Mouse (Mus musculus) megakaryocyte, embryonic 14.5 days (primary cell): ENCODE data around the gene Fgfr2. TPM values are rescaled to one million over a fixed set of nuclear protein-coding genes. Genes with fewer than 3 reads are reported as not detected.

Source experiments
- H3K27me3 ChIP-seq: replicated peaks from 2 replicates; pipeline ENCODE3; 2012; ENCODE audit warnings: inconsistent platforms
- H3K36me3 ChIP-seq: replicated peaks from 2 replicates; pipeline ENCODE3; 2012; ENCODE audit warnings: low read length, inconsistent platforms, mixed read lengths
- H3K4me1 ChIP-seq: 2 replicates; pipeline ENCODE4 v1.6.1; 2012; ENCODE audit warnings: inconsistent platforms
- H3K4me3 ChIP-seq: replicated peaks from 2 replicates; pipeline ENCODE3; 2012; ENCODE audit warnings: moderate library complexity, mild to moderate bottlenecking, inconsistent platforms
- H3K9me3 ChIP-seq: 2 replicates; pipeline ENCODE4 v1.6.1; 2012; ENCODE audit warnings: inconsistent platforms
- FLI1 ChIP-seq: IDR thresholded peaks from 2 replicates; pipeline ENCODE4 v1.6.1; 2012; ENCODE audit warnings: low read length, inconsistent platforms, mixed read lengths
- GATA1 ChIP-seq: IDR thresholded peaks from 3 replicates; pipeline ENCODE4 v1.6.1; 2012; ENCODE audit warnings: mixed read lengths, low read length, inconsistent platforms, borderline replicate concordance
- polyA plus RNA-seq: library from polyadenylated mRNA; stranded (reverse); fragments of >175 nt; gene quantifications from 2 replicates; pipeline ENCODE4 v1.2.3, GENCODE M21; 2012; ENCODE audit warnings: low replicate concordance; ENCODE audit not compliant: insufficient read depth

Fgfr2 gene
- polyA plus RNA-seq, 1 experiment = 0.45 TPM

DNA sequence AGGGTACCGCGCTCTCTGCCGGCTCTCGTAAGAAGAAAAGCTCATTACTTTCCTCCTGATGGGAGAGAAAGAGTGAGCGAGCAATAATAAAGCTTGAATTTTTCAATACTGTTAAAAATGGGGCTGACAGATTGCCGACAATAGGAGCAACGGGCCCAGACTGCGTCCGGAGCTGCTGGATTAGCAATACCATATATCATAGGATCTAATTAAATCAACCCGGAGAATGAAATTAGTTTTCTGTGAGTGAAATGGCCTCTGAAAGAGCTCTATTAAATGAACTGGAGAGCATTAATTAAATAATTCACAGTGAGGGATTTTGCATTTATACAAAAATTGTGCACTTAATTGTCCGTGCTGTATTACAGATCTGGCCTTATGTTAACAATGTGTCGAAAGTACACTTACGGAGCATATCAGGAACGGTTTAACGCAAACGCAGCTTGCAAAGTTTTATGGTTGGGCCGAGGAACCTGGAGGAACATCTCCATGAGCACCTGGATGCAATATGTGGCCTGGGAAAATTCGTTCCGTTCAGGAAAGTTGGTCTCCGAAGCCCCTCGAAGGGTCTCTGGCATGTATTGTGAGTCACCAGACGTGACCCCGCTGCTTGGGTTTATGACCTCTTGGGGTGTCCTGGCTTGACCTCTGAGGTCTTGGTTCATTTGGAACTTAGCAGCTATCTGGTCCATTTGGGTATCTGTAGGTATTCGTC is 1344.7 kb downstream of the Fgfr2 start:
- Histone ChIP-seq H3K4me3 (no peak overlapping the region), H3K27me3 (peaks cover 3% of the 10 kb centered on the region), H3K36me3 (no peaks in the 10 kb centered on the region), H3K9me3 (peaks cover 4% of the 10 kb centered on the region; the same call in 1 of the 2 replicates), H3K4me1 (no peaks in the 10 kb centered on the region)
- TF ChIP-seq FLI1 (no peak), GATA1 (no peak)

DNA sequence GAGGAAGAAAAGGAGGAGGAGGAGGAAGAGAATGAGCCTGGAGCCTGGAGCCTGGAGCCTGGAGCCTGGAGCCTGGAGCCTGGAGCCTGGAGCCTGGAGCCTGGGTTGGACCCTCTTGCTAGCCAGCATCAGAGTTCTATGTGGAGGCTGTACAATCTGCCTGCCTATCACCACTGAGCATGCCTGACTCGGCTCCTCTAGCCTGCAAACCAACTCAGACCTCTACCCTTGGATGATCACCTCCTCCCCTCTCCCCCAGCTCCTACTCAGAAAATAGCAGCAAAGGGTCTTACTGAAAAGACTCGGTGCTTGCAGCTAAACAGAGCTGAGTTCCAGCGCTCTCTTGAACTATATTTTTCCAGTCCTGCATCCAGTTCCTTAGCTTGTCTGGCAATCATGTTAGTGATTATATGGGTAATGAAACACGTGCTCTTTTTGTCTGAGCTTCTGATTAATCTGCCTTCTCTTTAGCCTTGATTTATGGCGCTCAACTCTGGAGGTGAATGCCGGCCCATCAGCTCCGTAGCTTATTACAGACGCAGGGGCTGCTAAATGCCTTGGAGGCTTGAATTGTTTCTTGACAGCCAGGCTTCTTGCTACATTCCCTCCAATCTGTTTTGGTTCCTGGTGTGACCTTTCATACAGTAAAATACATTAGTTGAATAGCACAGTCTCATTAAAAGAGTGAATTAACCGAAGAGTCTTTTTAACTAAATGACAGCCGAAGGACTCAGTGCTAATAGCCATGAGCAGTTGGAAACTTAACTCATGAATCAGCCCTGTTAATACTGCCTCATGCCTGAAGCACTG is 1345.5 kb downstream of the Fgfr2 start:
- H3K4me3 ChIP-seq = no peak overlapping the region
- peaks cover 4% of the 10 kb centered on the region; the same call in 1 of the 2 replicates for H3K9me3 ChIP-seq
- peaks cover 3% of the 10 kb centered on the region for H3K27me3 ChIP-seq
- TF ChIP-seq GATA1 = no peak
- no peak for TF ChIP-seq FLI1
- H3K4me1 ChIP-seq = no peaks in the 10 kb centered on the region
- H3K36me3 ChIP-seq = no peaks in the 10 kb centered on the region

DNA sequence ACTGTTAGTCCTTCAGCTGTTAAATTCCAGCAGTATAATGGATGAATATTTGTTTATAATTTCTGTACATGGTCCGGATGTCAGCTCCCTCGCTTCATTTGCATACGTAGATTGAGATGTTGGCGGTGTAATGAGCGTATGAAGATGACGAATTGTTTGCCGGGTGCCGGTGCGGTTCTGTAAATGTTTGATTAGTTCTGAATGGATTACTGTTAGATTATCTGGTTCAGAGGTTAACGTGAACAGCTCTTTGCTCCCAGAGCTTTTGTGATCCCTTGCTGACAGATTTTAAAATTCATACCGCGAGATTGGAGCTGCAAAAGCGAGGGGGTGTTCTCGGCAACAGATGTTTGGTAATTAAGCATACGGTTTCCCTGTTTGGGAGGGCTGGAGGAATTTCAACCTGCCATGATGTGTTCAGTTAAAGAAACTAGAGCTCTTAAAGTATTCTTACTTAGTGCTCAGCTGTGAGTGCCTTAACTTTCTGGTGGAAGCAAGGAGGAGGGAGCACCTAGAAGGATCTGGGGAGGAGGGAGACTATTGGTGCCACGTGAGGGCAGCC is 1346.9 kb downstream of the Fgfr2 start:
- no peaks in the 10 kb centered on the region for H3K4me1 ChIP-seq
- H3K4me3 ChIP-seq = no peak overlapping the region
- peaks cover 3% of the 10 kb centered on the region for H3K27me3 ChIP-seq
- TF ChIP-seq GATA1 = no peak
- H3K9me3 ChIP-seq = no peaks in the 10 kb centered on the region
- H3K36me3 ChIP-seq = no peaks in the 10 kb centered on the region

DNA sequence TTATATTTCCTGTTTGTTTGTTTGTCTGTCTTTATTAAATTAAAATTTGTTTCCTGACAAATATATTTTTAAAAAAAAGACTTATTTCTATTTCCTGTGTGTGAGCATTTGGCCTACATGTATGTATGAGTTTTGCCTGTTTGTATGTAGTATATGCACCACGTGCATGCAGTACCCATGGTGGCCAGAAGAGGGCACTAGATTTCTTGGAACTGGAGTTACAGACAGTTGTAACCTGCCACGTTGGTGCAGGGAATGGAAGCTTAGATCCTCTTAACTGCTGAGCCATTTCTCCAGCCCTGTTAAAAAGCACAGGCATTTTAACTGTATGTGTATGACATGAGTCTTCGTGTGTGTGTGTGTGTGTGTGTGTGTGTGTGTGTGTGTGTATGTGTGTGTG is 1365.2 kb downstream of the Fgfr2 start:
- Histone ChIP-seq H3K27me3 (no peaks in the 10 kb centered on the region), H3K9me3 (peaks cover 46% of the 10 kb centered on the region), H3K4me3 (no peak overlapping the region), H3K36me3 (no peaks in the 10 kb centered on the region), H3K4me1 (no peaks in the 10 kb centered on the region)
- TF ChIP-seq GATA1 = no peak
- no peak for TF ChIP-seq FLI1

DNA sequence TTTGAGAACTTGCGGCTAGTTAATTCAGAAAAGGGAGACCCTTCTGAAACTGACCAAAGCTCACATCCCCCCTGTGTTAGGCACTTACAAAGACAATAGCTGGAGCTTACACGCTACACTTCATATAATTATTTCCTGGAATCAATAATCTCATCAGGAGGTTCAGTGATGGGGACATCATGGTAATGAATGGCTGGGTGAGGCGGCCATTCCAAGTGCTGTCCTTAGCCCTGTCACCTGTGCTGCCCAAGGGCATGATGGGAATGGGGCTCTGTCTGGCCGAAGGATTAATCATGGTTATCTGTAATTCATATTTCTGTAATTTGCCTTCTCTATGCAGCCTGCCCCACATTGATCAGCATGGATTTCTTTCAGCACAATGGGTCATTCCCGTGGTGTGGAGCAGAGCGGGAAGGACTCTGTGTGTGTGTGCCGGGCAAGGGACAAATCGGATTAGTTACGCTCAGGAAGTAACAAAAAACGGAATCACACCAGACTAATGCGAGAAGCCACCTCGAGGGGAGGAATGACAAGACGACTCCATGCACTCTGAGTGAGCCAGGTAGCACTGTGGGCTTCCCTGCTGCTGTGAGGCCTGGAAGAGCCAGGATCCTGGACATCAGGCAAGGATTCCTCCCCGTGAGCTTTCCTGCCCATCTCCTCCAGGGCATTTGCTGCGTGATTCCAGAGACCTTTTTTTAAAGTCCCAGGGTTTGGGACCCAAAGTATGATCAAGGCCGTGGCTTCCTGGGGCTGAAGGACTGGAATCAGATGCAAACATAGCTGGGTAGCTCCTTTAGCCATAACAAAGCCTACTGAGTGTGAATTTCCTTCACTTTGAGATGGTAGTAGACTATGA is 1375.8 kb downstream of the Fgfr2 start:
- no peak for TF ChIP-seq FLI1
- TF ChIP-seq GATA1 = no peak
- H3K9me3 ChIP-seq = no peaks in the 10 kb centered on the region
- H3K4me3 ChIP-seq = no peak overlapping the region
- H3K36me3 ChIP-seq = no peaks in the 10 kb centered on the region
- H3K4me1 ChIP-seq = no peaks in the 10 kb centered on the region
- peaks cover 11% of the 10 kb centered on the region for H3K27me3 ChIP-seq

DNA sequence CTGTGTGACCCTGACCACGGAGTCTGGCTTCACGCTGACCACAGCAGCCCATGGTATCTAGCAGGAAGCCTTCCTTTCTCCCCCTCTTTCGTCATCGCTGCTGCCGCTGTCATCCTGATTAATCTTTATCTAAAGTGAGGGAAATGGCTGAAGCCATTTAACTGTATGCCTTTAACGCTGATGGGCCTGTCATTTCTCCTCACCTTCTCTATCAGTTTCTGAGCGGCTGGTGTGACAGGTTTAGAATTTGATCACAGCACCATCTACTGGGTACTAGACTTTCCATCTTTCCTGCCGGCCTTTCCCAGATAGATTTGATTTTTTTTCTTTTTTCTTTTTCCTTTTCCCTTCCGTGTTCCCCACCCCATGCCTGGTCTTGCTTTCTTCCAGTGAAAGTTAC is 1376.4 kb downstream of the Fgfr2 start:
- Histone ChIP-seq H3K9me3 (no peaks in the 10 kb centered on the region), H3K4me3 (no peak overlapping the region), H3K27me3 (peaks cover 12% of the 10 kb centered on the region)

DNA sequence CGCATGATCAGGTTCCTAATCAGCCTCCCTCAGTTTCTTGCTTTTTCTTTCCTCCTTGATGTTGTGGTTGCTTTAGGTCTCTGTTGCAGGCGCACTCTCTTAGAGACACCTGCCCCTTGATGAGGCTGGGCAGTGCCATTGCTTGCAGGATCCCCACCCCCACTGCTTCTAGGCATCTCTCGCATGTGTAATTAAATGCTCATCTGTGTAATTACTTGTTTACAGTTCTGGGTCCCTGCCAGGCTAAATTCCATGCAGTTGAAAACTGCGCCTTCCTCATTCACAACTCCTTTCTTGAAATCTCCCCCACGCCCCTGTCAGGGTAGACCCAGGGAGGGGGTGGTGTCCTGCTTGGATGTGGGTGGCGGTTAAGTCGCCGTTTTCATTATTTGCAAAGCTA is 1380.0 kb downstream of the Fgfr2 start:
- Histone ChIP-seq H3K36me3 (no peaks in the 10 kb centered on the region), H3K9me3 (no peaks in the 10 kb centered on the region), H3K27me3 (peaks cover 12% of the 10 kb centered on the region), H3K4me3 (no peak overlapping the region), H3K4me1 (no peaks in the 10 kb centered on the region)
- TF ChIP-seq FLI1 (no peak), GATA1 (no peak)

More for the DNA sequence above, 1376.4 kb downstream of the Fgfr2 start:
- Histone ChIP-seq H3K36me3 (no peaks in the 10 kb centered on the region), H3K4me1 (no peaks in the 10 kb centered on the region)
- no peak for TF ChIP-seq FLI1
- TF ChIP-seq GATA1 = no peak

DNA sequence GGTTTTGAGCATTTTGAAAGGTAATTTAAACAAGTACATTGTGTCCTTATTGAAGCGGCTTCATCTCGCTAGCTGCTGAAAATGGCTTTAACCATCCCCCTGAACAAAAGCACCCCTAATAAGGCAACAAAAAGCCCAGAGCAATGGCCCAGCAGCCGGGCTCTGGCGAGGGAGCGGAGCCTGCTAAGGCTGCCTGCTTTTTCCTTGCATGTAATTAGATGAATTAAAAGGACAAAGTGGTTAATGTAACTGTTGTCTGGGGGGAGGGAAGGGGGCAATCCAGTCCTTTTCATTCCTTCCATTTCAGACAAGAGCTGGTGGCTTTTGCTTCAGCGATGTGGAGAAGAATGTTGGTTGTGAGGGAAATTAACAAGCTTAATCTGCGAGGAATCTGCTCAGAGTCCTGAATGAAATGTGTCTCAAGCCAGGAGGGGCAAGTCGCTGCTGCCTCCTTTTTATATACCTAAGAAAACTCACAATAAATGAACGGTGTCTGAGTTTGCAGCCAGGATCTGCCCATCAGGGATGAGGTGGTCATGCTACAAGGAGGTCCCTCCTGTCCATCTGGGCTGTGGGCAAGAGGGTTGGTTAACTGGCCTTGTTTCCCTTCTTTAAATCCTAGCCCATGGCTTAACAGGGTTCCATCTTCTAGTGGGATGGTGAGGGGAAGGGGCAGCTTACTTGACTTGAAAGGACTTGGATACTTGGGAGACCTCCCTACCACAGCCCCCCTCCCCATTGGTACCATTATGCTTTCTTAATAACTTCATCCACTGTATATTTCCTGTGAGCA is 1400.2 kb downstream of the Fgfr2 start:
- no peaks in the 10 kb centered on the region for H3K9me3 ChIP-seq
- no peaks in the 10 kb centered on the region for H3K36me3 ChIP-seq
- H3K4me1 ChIP-seq = no peaks in the 10 kb centered on the region
- no peak overlapping the region for H3K4me3 ChIP-seq
- TF ChIP-seq FLI1 = no peak
- TF ChIP-seq GATA1 = no peak
- no peaks in the 10 kb centered on the region for H3K27me3 ChIP-seq

DNA sequence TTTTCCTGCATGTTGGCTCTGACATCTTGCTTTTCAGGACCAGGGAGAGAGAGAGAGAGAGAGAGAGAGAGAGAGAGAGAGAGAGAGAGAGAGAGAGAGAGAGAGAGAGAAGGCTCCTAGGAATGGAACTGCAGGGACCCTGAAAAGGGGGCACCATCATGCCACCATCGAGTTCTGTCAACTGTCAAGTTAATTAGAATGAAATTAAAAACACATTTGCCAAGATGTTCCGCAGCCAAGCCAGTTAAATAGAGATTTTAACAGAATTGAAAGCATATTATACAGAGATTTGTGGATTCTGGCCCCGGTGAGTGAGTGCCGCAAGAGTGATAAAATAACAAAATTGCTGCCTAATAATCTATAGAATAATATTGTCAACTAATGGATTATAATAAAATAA is 1400.8 kb downstream of the Fgfr2 start:
- Histone ChIP-seq H3K9me3 (no peaks in the 10 kb centered on the region), H3K4me3 (no peak overlapping the region), H3K27me3 (no peaks in the 10 kb centered on the region)

More for the DNA sequence above, 1400.8 kb downstream of the Fgfr2 start:
- H3K36me3 ChIP-seq = no peaks in the 10 kb centered on the region
- no peaks in the 10 kb centered on the region for H3K4me1 ChIP-seq
- TF ChIP-seq FLI1 = no peak
- TF ChIP-seq GATA1 = no peak
